Mouse (Mus musculus) naive thymus-derived CD4-positive, alpha-beta T cell, adult 2 months (primary cell): Measurements from ENCODE around the gene Klhl6.

Experiments used
- DNase-seq: peaks from one replicate; pipeline ENCODE4 v3.0.0-alpha.2; 2011; ENCODE audit warnings: low read depth

Gene Klhl6

GRCm38 (mm10) chr16:19969506-19969905 is 13.3 kb downstream of the Klhl6 start:
- no peak for DNase-seq

GRCm38 (mm10) chr16:19968666-19969065 is 14.2 kb downstream of the Klhl6 start:
- DNase-seq: no peak

- DNase-seq: no peak
Measured at GRCm38 (mm10) chr16:19967897-19968392, 14.9 kb downstream of the Klhl6 start.

DNA sequence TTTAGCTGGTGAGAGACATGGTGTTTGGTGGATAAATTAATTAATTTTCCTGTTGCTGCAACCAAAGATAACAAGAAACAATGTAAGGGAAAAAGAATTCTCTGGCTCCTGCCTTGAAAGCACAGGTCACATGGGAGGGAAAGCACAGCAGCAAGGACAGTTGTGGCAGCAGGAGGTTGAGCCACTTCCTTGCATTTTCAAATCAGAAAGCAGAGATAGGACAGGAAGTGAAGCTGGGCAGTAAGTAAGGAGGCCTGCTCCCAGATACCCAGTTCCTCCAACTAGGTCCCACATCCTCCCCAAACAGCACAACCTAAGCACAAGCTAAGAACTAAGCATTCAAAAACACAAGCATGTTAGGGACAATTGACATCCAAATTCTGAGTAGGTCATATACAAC is 15.9 kb downstream of the Klhl6 start:
- DNase-seq: no peak

DNA sequence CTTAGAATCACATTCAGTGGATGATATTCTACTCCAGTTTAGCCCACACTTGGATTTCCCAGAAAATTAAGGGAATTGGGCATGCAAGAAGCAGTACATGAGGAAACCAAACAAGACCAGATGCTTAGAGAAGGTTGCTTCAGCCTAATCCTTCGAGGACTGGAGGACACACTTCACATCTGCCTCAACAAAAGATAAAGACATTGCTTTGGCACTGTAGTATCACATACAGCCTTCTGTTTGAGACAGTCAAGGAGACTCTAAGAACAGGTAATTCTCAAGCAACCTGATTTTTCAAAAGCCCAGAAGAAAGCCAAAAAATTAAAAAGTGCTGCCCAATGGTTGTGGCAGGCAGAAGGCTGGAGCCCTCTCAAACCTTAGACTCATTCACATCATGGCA is 16.4 kb downstream of the Klhl6 start:
- DNase-seq: no peak

DNA sequence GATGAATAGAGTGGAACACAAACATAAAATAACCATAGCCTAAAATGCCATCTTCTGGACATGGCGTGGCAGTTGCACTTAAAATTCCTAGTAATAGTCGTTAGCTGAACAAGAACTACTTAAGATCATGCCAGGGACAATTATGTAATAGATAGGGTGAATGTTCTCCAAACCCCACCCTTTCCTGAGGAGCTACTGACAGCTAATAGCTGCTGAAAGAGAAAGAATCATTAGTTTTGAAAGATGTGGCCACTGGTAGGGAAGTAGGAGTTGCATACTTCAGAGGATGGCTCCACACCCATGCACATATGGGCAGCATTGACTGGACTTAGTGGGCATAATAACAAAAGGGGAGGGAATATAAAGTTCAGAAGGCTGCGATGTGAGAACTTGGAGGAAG is 19.9 kb downstream of the Klhl6 start:
- no peak for DNase-seq

DNA sequence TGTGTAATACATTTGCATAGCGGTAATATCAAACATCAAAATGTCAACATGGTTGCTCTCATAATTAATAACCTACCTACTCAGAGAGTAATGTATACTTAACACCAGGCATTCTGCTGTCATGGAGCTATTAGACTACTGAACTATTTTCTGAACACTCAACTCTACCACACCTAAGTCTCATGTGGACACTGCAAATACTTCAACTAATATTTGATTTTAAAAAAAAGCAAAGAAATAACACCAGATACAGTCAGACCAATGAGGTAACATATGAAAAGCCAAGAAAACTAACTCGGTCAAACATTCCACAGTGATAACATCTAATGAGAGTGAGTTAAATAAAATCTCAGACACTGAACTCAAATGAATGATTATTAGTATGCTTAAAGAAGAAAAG is 21.8 kb downstream of the Klhl6 start:
- DNase-seq: no peak

DNA sequence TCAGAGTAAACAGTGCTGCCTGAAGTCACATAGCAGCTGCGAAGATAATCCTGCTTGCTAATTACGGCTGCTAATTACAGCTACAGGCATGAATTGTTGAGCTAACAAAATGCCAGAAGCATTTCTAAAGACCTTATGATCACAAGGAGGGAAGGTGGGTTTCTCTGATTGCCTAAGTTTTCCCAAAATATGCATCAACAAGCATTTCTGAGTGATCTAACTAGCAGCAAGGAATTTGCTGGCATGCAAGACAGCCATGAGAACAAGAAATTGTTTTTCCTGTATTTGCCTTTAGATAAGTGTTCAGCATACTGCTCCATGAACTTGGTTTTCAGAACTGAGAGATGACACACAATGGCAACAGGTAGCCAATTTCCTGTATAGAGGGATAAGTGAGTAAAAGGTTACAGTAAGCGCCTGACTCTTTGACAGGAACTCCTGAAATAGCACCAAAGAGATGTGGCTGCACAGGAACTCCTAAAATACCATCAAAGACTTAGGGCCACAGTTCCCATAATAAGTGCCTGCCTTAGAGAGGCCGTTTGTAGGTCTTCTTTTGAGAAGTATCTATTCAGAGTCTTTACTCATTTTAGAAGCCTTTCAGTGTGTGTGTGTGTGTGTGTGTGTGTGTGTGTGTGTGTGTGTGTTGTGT is 22.3 kb downstream of the Klhl6 start:
- peak; percentile 50 for DNase-seq

GRCm38 (mm10) chr16:19957051-19957450 is 25.8 kb downstream of the Klhl6 start:
- DNase-seq: no peak

- no peak for DNase-seq
Measured at GRCm38 (mm10) chr16:19947336-19947735, 35.5 kb downstream of the Klhl6 start.

DNA sequence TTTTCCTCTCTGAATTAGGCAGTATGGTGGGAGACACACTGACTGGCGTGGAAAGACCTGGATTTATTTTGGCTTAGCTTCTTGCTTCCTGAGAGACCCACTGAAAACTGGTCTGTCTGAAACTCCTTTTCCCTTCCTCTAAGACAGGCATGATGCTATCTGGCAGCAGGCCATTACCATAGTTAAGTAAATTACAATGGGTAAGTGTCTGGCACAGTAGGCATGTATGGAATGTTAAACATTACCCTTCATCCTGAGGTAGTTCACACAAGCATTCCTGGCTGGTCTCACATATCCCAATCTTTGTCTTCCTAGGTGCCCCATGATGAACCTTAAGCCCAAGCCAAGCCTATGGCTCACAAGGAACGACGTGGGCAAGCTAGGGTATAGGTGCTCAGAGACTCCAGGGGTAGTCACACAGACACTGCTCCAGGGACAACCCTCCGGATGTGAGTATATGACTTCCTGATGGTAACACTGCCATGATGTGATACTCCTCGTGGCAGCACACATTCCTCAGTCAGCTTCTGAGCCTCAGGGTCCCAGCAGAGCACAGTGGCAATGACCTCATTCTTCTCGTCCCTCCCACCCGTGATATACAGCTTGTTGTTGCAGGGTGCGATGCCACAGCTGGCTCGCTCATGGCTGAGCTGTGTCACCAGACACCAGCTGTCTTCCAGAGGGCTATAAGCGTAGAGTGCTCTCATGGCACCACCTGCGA is 36.1 kb downstream of the Klhl6 start:
- DNase-seq: no peak

- no peak for DNase-seq
Measured at GRCm38 (mm10) chr16:19920823-19921222, 62.0 kb downstream of the Klhl6 start.

DNA sequence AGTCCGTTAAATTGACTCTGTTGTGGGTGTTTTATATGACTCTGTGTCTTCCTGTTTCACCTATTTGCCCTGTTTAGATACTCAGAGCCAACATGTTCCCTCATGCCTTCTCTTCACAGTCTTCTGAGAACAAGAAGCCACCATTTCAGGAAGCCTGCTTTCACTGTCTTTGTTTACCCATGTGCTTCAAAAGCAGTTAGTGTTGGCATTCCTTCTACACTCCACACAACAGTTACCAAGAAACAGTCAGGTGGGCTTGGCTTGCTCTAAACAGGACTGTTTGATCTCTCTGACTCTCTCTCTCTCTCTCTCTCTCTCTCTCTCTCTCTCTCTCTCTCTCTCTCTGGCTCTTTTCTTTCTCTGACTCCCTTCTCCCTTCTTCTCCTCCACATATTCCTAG is 64.6 kb downstream of the Klhl6 start:
- no peak for DNase-seq

DNA sequence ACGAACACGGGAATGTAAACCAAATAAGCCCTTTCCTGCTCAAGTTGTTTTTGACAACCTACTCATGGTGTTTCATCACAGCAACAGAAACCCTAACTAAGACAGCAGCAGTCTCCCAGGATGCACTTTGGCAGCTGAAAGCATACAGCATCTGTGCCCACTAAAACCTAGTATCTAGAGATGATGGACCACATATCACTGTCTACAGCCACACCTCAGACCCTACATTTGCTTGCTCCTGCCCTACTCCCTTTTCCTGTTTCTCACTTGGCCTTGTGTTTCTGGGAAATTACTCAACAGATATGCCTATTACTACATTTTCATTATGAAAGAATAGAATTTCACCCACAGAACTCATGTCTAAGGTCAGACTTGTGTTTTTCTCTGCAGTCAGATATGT is 70.3 kb downstream of the Klhl6 start:
- DNase-seq: no peak

DNA sequence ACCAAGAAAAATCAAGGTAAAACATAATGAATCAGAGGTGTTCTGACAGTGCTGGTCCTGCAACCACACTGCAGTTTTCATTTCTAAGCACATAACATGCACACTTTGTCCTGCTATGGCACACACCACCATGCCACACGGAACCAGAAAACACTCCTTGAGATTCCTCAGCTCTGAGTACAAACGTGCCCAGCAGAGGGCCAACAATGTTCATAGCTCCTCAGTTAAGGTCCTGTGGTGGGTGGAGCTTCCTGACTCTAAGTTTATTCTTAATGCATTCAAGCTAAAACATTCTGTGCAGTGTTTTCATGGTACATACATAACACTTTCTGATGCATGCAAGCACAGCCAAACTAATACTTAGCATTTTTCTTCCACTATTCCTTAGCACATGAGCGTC is 74.5 kb downstream of the Klhl6 start:
- peak; percentile 15 for DNase-seq

DNA sequence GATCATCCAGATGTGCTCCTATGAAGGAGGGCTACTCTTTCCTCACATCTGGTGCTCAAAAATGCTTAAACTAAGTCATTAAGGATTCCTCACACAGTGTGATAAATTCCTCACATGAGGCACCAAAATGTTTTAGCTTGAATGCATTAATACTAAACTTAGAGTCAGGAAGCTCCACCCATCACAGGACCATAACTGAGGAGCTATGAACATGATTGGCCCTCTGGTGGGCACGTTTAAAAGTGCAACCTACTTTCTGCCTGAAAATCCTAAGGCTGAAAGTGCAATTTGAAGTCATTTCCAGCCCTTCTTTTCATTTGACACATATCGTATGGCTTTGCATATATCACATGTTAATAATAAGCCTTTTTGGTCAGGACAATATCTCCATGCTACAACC is 75.7 kb downstream of the Klhl6 start:
- peak; percentile 69 for DNase-seq

GRCm38 (mm10) chr16:19904734-19905479 is 77.9 kb downstream of the Klhl6 start:
- no peak for DNase-seq

DNA sequence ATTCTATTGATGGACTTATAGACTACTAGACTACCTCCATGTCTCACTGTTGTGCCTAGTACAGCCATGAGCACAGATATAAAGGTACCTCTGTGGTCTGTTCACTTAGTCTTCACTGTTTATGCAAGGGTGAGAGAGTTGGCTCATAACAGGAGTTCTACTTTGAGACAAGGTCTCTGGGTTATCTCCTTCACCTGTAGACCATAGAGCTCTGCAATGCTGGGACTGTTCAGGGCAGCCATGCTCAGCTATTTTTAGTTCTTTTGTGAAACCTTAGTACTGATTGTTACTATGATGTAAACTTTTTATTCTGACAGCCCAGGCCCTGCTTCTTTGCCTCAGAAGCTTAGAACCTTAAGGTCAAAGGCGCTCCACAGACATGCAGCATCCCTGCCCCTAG is 79.0 kb downstream of the Klhl6 start:
- no peak for DNase-seq
